ENCODE assay signal across 8 mouse cellular contexts in the genomic region with DNA sequence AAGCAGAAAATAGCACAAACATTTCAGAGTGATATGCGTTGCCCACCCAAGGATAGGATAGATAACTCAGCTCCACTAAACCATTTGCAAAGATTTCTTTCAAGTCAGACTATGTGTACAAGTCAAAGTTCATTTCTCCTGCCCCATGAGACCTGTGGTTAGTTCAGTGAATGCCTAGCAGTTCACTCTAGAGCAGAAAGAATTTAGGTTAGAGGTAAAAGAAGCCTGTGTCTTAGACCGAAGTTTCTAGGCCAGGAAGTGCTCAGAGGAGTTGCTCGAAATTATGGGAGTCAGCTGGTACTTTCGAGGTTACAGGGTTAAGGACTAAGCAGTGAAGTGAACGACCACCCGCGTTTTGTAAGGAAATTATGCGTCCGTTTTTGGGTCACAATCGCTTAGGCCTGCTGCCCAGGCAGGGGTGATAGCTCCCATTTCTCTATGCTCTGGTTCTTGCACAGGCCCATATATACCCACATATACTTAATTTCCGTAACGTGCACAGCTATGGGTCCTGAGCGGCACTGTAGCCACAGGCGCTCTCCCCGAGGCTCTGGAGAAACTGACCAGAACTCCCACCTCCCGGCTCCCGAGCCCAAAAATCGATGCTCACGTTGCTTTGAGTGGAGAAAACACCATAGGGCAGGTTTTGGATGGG. TPM values are rescaled to one million over a fixed set of nuclear protein-coding genes. Genes with fewer than 3 reads are reported as not detected.
DNase-seq lines count a peak whose midpoint lies in the region; ATAC-seq lines count a peak whose summit lies in the region.

No protein-coding gene starts in this region.

- peak; percentile 36; the same call in 1 of the 2 replicates for ATAC-seq in kidney, embryonic 14.5 days (ENCODE audit: low FRiP score, low TSS enrichment)
- no peak for ATAC-seq in heart, embryonic 12.5 days (ENCODE audit: insufficient number of reproducible peaks, low FRiP score)
- no peak for ATAC-seq in limb, embryonic 15.5 days (ENCODE audit: insufficient number of reproducible peaks, low FRiP score, low TSS enrichment, low read depth)
- peak; percentile 51 for ATAC-seq in neural tube, embryonic 12.5 days (ENCODE audit: low FRiP score, low read depth)

- no peak overlapping the region for H3K27ac ChIP-seq in kidney, embryonic 14.5 days (ENCODE audit: low read depth, low read length)
- no peak overlapping the region for H3K27ac ChIP-seq in heart, embryonic 12.5 days (ENCODE audit: poor library complexity, severe bottlenecking)
- no peak overlapping the region for H3K27ac ChIP-seq in limb, embryonic 15.5 days
- H3K27ac ChIP-seq in neural tube, embryonic 12.5 days, result no peak overlapping the region

- H3K9me3 ChIP-seq in kidney, embryonic 14.5 days (ENCODE audit: control insufficient read depth, low read length), result no peaks in the 10 kb centered on the region
- H3K9me3 ChIP-seq in heart, embryonic 12.5 days (replicated peaks), result no peaks in the 10 kb centered on the region
- no peaks in the 10 kb centered on the region for H3K9me3 ChIP-seq in limb, embryonic 15.5 days
- H3K9me3 ChIP-seq in neural tube, embryonic 12.5 days, result no peaks in the 10 kb centered on the region

- H3K9ac ChIP-seq in kidney, embryonic 14.5 days (ENCODE audit: low read depth, low read length), result peak overlapping the region; percentile 40; the same call in 1 of the 2 replicates
- peak overlapping the region; percentile 73 for H3K9ac ChIP-seq in heart, embryonic 12.5 days
- H3K9ac ChIP-seq in limb, embryonic 15.5 days, result peak overlapping the region; percentile 42; the same call in 1 of the 2 replicates
- peak overlapping the region; percentile 55 for H3K9ac ChIP-seq in neural tube, embryonic 12.5 days

- WGBS in kidney, embryonic 14.5 days, result 10% methylated on average over 19 of the region's 19 CpGs
- 9% methylated on average over 19 of the region's 19 CpGs for WGBS in heart, embryonic 12.5 days
- WGBS in limb, embryonic 15.5 days, result 9% methylated on average over 19 of the region's 19 CpGs
- WGBS in neural tube, embryonic 12.5 days, result 10% methylated on average over 19 of the region's 19 CpGs

- H3K4me1 ChIP-seq in kidney, embryonic 14.5 days (ENCODE audit: control insufficient read depth, insufficient read depth, low read length), result no peaks in the 10 kb centered on the region
- H3K4me1 ChIP-seq in heart, embryonic 12.5 days (replicated peaks), result 0 out of 2 replicates have a peak, but pooled peaks cover 7% of the 10 kb centered on the region
- peaks cover 7% of the 10 kb centered on the region; the same call in 1 of the 2 replicates for H3K4me1 ChIP-seq in limb, embryonic 15.5 days
- H3K4me1 ChIP-seq in neural tube, embryonic 12.5 days, result peaks cover 8% of the 10 kb centered on the region; the same call in 1 of the 2 replicates

- peak overlapping the region; percentile 56 for H3K4me3 ChIP-seq in kidney, embryonic 14.5 days (ENCODE audit: low read length)
- peak overlapping the region; percentile 75 for H3K4me3 ChIP-seq in heart, embryonic 12.5 days
- H3K4me3 ChIP-seq in limb, embryonic 15.5 days, result peak overlapping the region; percentile 54
- peak overlapping the region; percentile 48 for H3K4me3 ChIP-seq in neural tube, embryonic 12.5 days

- H3K36me3 ChIP-seq in kidney, embryonic 14.5 days (ENCODE audit: control insufficient read depth, insufficient read depth, low read length), result no peaks in the 10 kb centered on the region
- no peaks in the 10 kb centered on the region for H3K36me3 ChIP-seq in heart, embryonic 12.5 days
- no peaks in the 10 kb centered on the region for H3K36me3 ChIP-seq in limb, embryonic 15.5 days
- no peaks in the 10 kb centered on the region for H3K36me3 ChIP-seq in neural tube, embryonic 12.5 days

- H3K4me2 ChIP-seq in kidney, embryonic 14.5 days (replicated peaks; ENCODE audit: low read depth, low read length), result peak overlapping the region; percentile 89
- H3K4me2 ChIP-seq in heart, embryonic 12.5 days, result peak overlapping the region; percentile 100
- peak overlapping the region; percentile 92 for H3K4me2 ChIP-seq in limb, embryonic 15.5 days
- peak overlapping the region; percentile 94 for H3K4me2 ChIP-seq in neural tube, embryonic 12.5 days (replicated peaks)

- no peak for DNase-seq in kidney, postnatal 10 days
- peak; percentile 79 for DNase-seq in adipocyte (ENCODE audit: low spot score)
- DNase-seq in Muller cell, postnatal 12 days (ENCODE audit: inconsistent ontology term), result no peak
- no peak for DNase-seq in spleen, adult 18-20 months

- H3K27me3 ChIP-seq in kidney, embryonic 14.5 days (ENCODE audit: control insufficient read depth, insufficient read depth, low read length), result no peaks in the 10 kb centered on the region
- H3K27me3 ChIP-seq in heart, embryonic 12.5 days (replicated peaks), result no peaks in the 10 kb centered on the region
- no peaks in the 10 kb centered on the region for H3K27me3 ChIP-seq in limb, embryonic 15.5 days
- H3K27me3 ChIP-seq in neural tube, embryonic 12.5 days (replicated peaks), result no peaks in the 10 kb centered on the region

RNA-seq across cellular contexts. Expression of a gene that starts 1.4 kb away (rescaled TPM):
- polyA plus RNA-seq in kidney, embryonic 14.5 days (2014; fragmentation: Nextera tagmentation; extraction: Ambion mirVana), result 2.7 and 3.8 TPM in 2 replicates
- polyA plus RNA-seq in heart, embryonic 12.5 days (2016; fragmentation: Nextera tagmentation; extraction: Ambion mirVana), result 5.9 and 6.9 TPM in 2 replicates
- polyA plus RNA-seq in limb, embryonic 15.5 days (2015; fragmentation: Nextera tagmentation; extraction: Ambion mirVana), result 5.9 and 6.0 TPM in 2 replicates
- 2.8 and 4.2 TPM in 2 replicates for polyA plus RNA-seq in neural tube, embryonic 12.5 days (2016; fragmentation: Nextera tagmentation; extraction: Ambion mirVana)

Comparison
In these comparisons a context has a peak if more than half of its experiments do, and no peak if none do; other contexts are left out.
1. ATAC-seq: peak in kidney, embryonic 14.5 days (single experiment) and neural tube, embryonic 12.5 days (single experiment); none in heart, embryonic 12.5 days (single experiment) and limb, embryonic 15.5 days (single experiment).
2. Peak in every context shown above with its lines, with median percentiles within 50 percentile points of each other: H3K4me2 ChIP-seq, H3K4me3 ChIP-seq and H3K9ac ChIP-seq.